Comparison of ENCODE assay signal across 18 mouse cellular contexts in genomic region chr4:142118522-142118921, GRCm38 (mm10). TPM values are rescaled to one million over a fixed set of nuclear protein-coding genes. Genes with fewer than 3 reads are reported as not detected.
DNase-seq lines count a peak whose midpoint lies in the region; ATAC-seq lines count a peak whose summit lies in the region.
"Had no signal": no experiment of that assay in that cellular context is flagged by ENCODE, and none has a peak within 500 bp of the region (broad histone marks: within the 10 kb centered on the region; RNA-seq: fewer than 3 reads in every experiment).

No protein-coding gene starts in this region.

- no peak for ATAC-seq in hindbrain, embryonic 12.5 days (ENCODE audit: low FRiP score)
- peak; percentile 72; the same call in 1 of the 2 replicates for ATAC-seq in limb, embryonic 11.5 days (ENCODE audit: insufficient number of reproducible peaks, low FRiP score, low TSS enrichment, low read depth)
- no peak for ATAC-seq in midbrain, embryonic 14.5 days (ENCODE audit: low FRiP score, low TSS enrichment)
- ATAC-seq in intestine, embryonic 16.5 days = no peak
- no peak for ATAC-seq in erythroid progenitor cell, adult 5-6 weeks (replicated peaks; ENCODE audit: low FRiP score, poor library complexity, severe bottlenecking)
- ATAC-seq: forebrain, embryonic 15.5 days had no signal

- no peak for DNase-seq in hindbrain, embryonic 10.5 days (ENCODE audit: low spot score)
- DNase-seq in embryonic facial prominence, embryonic 10.5 days (ENCODE audit: low spot score) = peak; percentile 68
- DNase-seq in limb, embryonic 11.5 days (ENCODE audit: low spot score) = peak; percentile 70
- DNase-seq in midbrain, embryonic 14.5 days = peak; percentile 58
- no peak for DNase-seq in left cerebral cortex, adult 11 months (ENCODE audit: low spot score)
- DNase-seq: B cell, adult 2 months; cerebellum, adult 8-10 months; gastrocnemius, postnatal 10 days; lung, adult 2 months; right cerebral cortex, postnatal 25 days; thymus, postnatal 4 days had no signal

- no peaks in the 10 kb centered on the region for H3K9me3 ChIP-seq in hindbrain, embryonic 10.5 days
- no peaks in the 10 kb centered on the region for H3K9me3 ChIP-seq in hindbrain, embryonic 12.5 days (replicated peaks)
- H3K9me3 ChIP-seq in embryonic facial prominence, embryonic 10.5 days = no peaks in the 10 kb centered on the region
- no peaks in the 10 kb centered on the region for H3K9me3 ChIP-seq in limb, embryonic 11.5 days (ENCODE audit: control insufficient read depth, low read length)
- no peaks in the 10 kb centered on the region for H3K9me3 ChIP-seq in midbrain, embryonic 14.5 days (ENCODE audit: control insufficient read depth, low read length)
- no peaks in the 10 kb centered on the region for H3K9me3 ChIP-seq in intestine, embryonic 16.5 days (ENCODE audit: control insufficient read depth, low read length)
- H3K9me3 ChIP-seq: forebrain, embryonic 15.5 days; kidney, embryonic 15.5 days had no signal

- peaks cover 10% of the 10 kb centered on the region; the same call in 1 of the 2 replicates for H3K27me3 ChIP-seq in hindbrain, embryonic 10.5 days (ENCODE audit: insufficient read depth, poor library complexity, severe bottlenecking)
- 0 out of 2 replicates have a peak, but pooled peaks cover 6% of the 10 kb centered on the region for H3K27me3 ChIP-seq in hindbrain, embryonic 12.5 days
- peaks cover 14% of the 10 kb centered on the region; the same call in 1 of the 2 replicates for H3K27me3 ChIP-seq in embryonic facial prominence, embryonic 10.5 days (replicated peaks; ENCODE audit: low read depth, poor library complexity, severe bottlenecking)
- no peaks in the 10 kb centered on the region for H3K27me3 ChIP-seq in limb, embryonic 11.5 days (ENCODE audit: control insufficient read depth, insufficient read depth, low read length)
- H3K27me3 ChIP-seq in midbrain, embryonic 14.5 days (ENCODE audit: control insufficient read depth, insufficient read depth, low read length) = no peaks in the 10 kb centered on the region
- H3K27me3 ChIP-seq in intestine, embryonic 16.5 days (replicated peaks; ENCODE audit: control insufficient read depth, insufficient read depth, low read length) = no peaks in the 10 kb centered on the region
- H3K27me3 ChIP-seq: forebrain, embryonic 15.5 days; kidney, embryonic 15.5 days had no signal

- no peak overlapping the region for H3K4me3 ChIP-seq in hindbrain, embryonic 10.5 days
- H3K4me3 ChIP-seq in hindbrain, embryonic 12.5 days = no peak overlapping the region
- no peak overlapping the region for H3K4me3 ChIP-seq in embryonic facial prominence, embryonic 10.5 days
- no peak overlapping the region for H3K4me3 ChIP-seq in limb, embryonic 11.5 days (ENCODE audit: low read depth, low read length)
- H3K4me3 ChIP-seq in midbrain, embryonic 14.5 days (replicated peaks; ENCODE audit: low read depth, low read length) = no peak overlapping the region
- H3K4me3 ChIP-seq in intestine, embryonic 16.5 days (ENCODE audit: low read length) = no peak overlapping the region
- H3K4me3 ChIP-seq: forebrain, embryonic 15.5 days; kidney, embryonic 15.5 days; layer of hippocampus, adult 2 months; left cerebral cortex, adult 2 months had no signal

- H3K36me3 ChIP-seq in hindbrain, embryonic 10.5 days = no peaks in the 10 kb centered on the region
- no peaks in the 10 kb centered on the region for H3K36me3 ChIP-seq in hindbrain, embryonic 12.5 days
- H3K36me3 ChIP-seq in embryonic facial prominence, embryonic 10.5 days (replicated peaks) = no peaks in the 10 kb centered on the region
- H3K36me3 ChIP-seq in limb, embryonic 11.5 days (ENCODE audit: control insufficient read depth, insufficient read depth, low read length) = no peaks in the 10 kb centered on the region
- H3K36me3 ChIP-seq in midbrain, embryonic 14.5 days (ENCODE audit: control insufficient read depth, insufficient read depth, low read length) = no peaks in the 10 kb centered on the region
- no peaks in the 10 kb centered on the region for H3K36me3 ChIP-seq in intestine, embryonic 16.5 days (ENCODE audit: control insufficient read depth, insufficient read depth, low read length)
- H3K36me3 ChIP-seq: forebrain, embryonic 15.5 days; kidney, embryonic 15.5 days had no signal

- 48% methylated on average over 7 of the region's 7 CpGs for WGBS in hindbrain, embryonic 10.5 days
- 55% methylated on average over 7 of the region's 7 CpGs for WGBS in hindbrain, embryonic 12.5 days
- 30% methylated on average over 7 of the region's 7 CpGs for WGBS in embryonic facial prominence, embryonic 10.5 days
- 18% methylated on average over 7 of the region's 7 CpGs for WGBS in limb, embryonic 11.5 days
- WGBS in midbrain, embryonic 14.5 days = 36% methylated on average over 7 of the region's 7 CpGs
- 49% methylated on average over 7 of the region's 7 CpGs for WGBS in intestine, embryonic 16.5 days

- H3K4me1 ChIP-seq in hindbrain, embryonic 10.5 days (replicated peaks) = peaks cover 20% of the 10 kb centered on the region
- H3K4me1 ChIP-seq in hindbrain, embryonic 12.5 days = peaks cover 19% of the 10 kb centered on the region
- peaks cover 46% of the 10 kb centered on the region for H3K4me1 ChIP-seq in embryonic facial prominence, embryonic 10.5 days
- peaks cover 18% of the 10 kb centered on the region for H3K4me1 ChIP-seq in limb, embryonic 11.5 days (ENCODE audit: control insufficient read depth, insufficient read depth, low read length)
- 0 out of 2 replicates have a peak, but pooled peaks cover 10% of the 10 kb centered on the region for H3K4me1 ChIP-seq in midbrain, embryonic 14.5 days (ENCODE audit: control insufficient read depth, insufficient read depth, low read length)
- H3K4me1 ChIP-seq in intestine, embryonic 16.5 days (ENCODE audit: control insufficient read depth, insufficient read depth, low read length) = peaks cover 2% of the 10 kb centered on the region; the same call in 1 of the 2 replicates

- H3K4me2 ChIP-seq in hindbrain, embryonic 12.5 days (replicated peaks) = no peak overlapping the region
- H3K4me2 ChIP-seq in limb, embryonic 11.5 days (ENCODE audit: low read depth, severe bottlenecking) = no peak overlapping the region; the same call in 1 of the 2 replicates
- H3K4me2 ChIP-seq in midbrain, embryonic 14.5 days (ENCODE audit: low read length) = no peak overlapping the region
- H3K4me2 ChIP-seq in intestine, embryonic 16.5 days (ENCODE audit: low read depth, low read length) = no peak overlapping the region
- H3K4me2 ChIP-seq: forebrain, embryonic 15.5 days; kidney, embryonic 15.5 days had no signal

- no peak overlapping the region for H3K9ac ChIP-seq in hindbrain, embryonic 12.5 days
- no peak overlapping the region for H3K9ac ChIP-seq in limb, embryonic 11.5 days (ENCODE audit: low read length)
- no peak overlapping the region for H3K9ac ChIP-seq in midbrain, embryonic 14.5 days (replicated peaks; ENCODE audit: low read length)
- H3K9ac ChIP-seq in intestine, embryonic 16.5 days (ENCODE audit: low read depth, low read length) = no peak overlapping the region
- H3K9ac ChIP-seq: forebrain, embryonic 15.5 days; kidney, embryonic 15.5 days had no signal

- H3K27ac ChIP-seq in hindbrain, embryonic 10.5 days = 0 out of 2 replicates have a peak overlapping the region, but pooled peaks have one; percentile 64
- H3K27ac ChIP-seq in hindbrain, embryonic 12.5 days = no peak overlapping the region
- H3K27ac ChIP-seq in embryonic facial prominence, embryonic 10.5 days (replicated peaks) = peak overlapping the region; percentile 82
- H3K27ac ChIP-seq in limb, embryonic 11.5 days (replicated peaks; ENCODE audit: low read depth, low read length) = peak overlapping the region; percentile 55; the same call in 1 of the 2 replicates
- peak overlapping the region; percentile 41; the same call in 1 of the 2 replicates for H3K27ac ChIP-seq in midbrain, embryonic 14.5 days (replicated peaks; ENCODE audit: low read depth, low read length)
- no peak overlapping the region for H3K27ac ChIP-seq in intestine, embryonic 16.5 days (ENCODE audit: low read length)
- H3K27ac ChIP-seq: forebrain, embryonic 15.5 days; kidney, embryonic 15.5 days; layer of hippocampus, adult 2 months; left cerebral cortex, adult 2 months had no signal

RNA-seq across cellular contexts. Expression of gene Tmem51, which starts 34.4 kb away (rescaled TPM):
- polyA plus RNA-seq in hindbrain, embryonic 10.5 days (2016; fragmentation: Nextera tagmentation; extraction: Ambion mirVana) = 9.2 and 12.1 TPM in 2 replicates
- 7.1 and 8.7 TPM in 2 replicates for polyA plus RNA-seq in hindbrain, embryonic 12.5 days (2016; fragmentation: Nextera tagmentation; extraction: Ambion mirVana)
- polyA plus RNA-seq in embryonic facial prominence, embryonic 10.5 days (2016; fragmentation: Nextera tagmentation; extraction: Ambion mirVana) = 9.5 and 9.7 TPM in 2 replicates
- 10.4 and 11.1 TPM in 2 replicates for polyA plus RNA-seq in limb, embryonic 11.5 days (2014; fragmentation: Nextera tagmentation; extraction: Ambion mirVana)
- polyA plus RNA-seq in midbrain, embryonic 14.5 days (2014; fragmentation: Nextera tagmentation; extraction: Ambion mirVana) = 4.8 and 7.2 TPM in 2 replicates
- polyA plus RNA-seq in intestine, embryonic 16.5 days (2015; fragmentation: Nextera tagmentation; extraction: Ambion mirVana) = 160 and 206 TPM in 2 replicates
- total RNA-seq in erythroid progenitor cell, adult 5-6 weeks (2015; ENCODE audit: low replicate concordance) = 1.8 TPM in 1 of 2 replicates, not detected in the other
- 1.2 and 1.4 TPM in 2 replicates for total RNA-seq in erythroid progenitor cell, adult 5-6 weeks (2017; ENCODE audit: low replicate concordance)

Comparison
In these comparisons a context has a peak if more than half of its experiments do, and no peak if none do; other contexts are left out.
1. H3K27ac ChIP-seq: peak in hindbrain, embryonic 10.5 days (single experiment), embryonic facial prominence, embryonic 10.5 days (single experiment), limb, embryonic 11.5 days (single experiment) and midbrain, embryonic 14.5 days (single experiment); none in hindbrain, embryonic 12.5 days (single experiment) and intestine, embryonic 16.5 days (single experiment).
2. DNase-seq: peak in embryonic facial prominence, embryonic 10.5 days (single experiment), limb, embryonic 11.5 days (single experiment) and midbrain, embryonic 14.5 days (single experiment); none in hindbrain, embryonic 10.5 days (single experiment) and left cerebral cortex, adult 11 months (single experiment).
3. RNA of gene Tmem51, which starts 34.4 kb away (polyA plus RNA-seq): 160 to 206 TPM in intestine, embryonic 16.5 days; 10.4 to 11.1 TPM in limb, embryonic 11.5 days, 9.5 to 9.7 TPM in embryonic facial prominence, embryonic 10.5 days, 9.2 to 12.1 TPM in hindbrain, embryonic 10.5 days, 7.1 to 8.7 TPM in hindbrain, embryonic 12.5 days and 4.8 to 7.2 TPM in midbrain, embryonic 14.5 days; every median in the first group is over 10 times any median in the second.